45 mouse cellular contexts compared by ENCODE assay signal in genomic region chr7:135239441-135239840, GRCm38 (mm10). TPM values are rescaled to one million over a fixed set of nuclear protein-coding genes. Genes with fewer than 3 reads are reported as not detected.
"Had no signal": no experiment of that assay in that cellular context is flagged by ENCODE, and none has a peak within 500 bp of the region (broad histone marks: within the 10 kb centered on the region; RNA-seq: fewer than 3 reads in every experiment).

No protein-coding gene starts in this region.

- H3K4me3 ChIP-seq: heart, embryonic 12.5 days; heart, embryonic 13.5 days; heart, embryonic 15.5 days; hindbrain, embryonic 10.5 days; hindbrain, embryonic 12.5 days; hindbrain, embryonic 13.5 days; hindbrain, embryonic 15.5 days; intestine, embryonic 15.5 days; kidney, embryonic 15.5 days; layer of hippocampus, adult 2 months; left cerebral cortex, adult 2 months had no signal

- DNase-seq: heart, postnatal 14 days; heart, postnatal 36 days; kidney, adult 11 months; kidney, adult 18-20 months; kidney, adult 2 months; kidney, adult 8-10 months; kidney, adult 9 months; kidney, postnatal 25 days; kidney, postnatal 36 days; layer of hippocampus, adult 9-11 months; layer of hippocampus, postnatal 36 days had no signal

- H3K36me3 ChIP-seq: heart, embryonic 12.5 days; heart, embryonic 13.5 days; heart, embryonic 15.5 days; hindbrain, embryonic 10.5 days; hindbrain, embryonic 12.5 days; hindbrain, embryonic 13.5 days; hindbrain, embryonic 15.5 days; intestine, embryonic 15.5 days; kidney, embryonic 15.5 days had no signal

- H3K27me3 ChIP-seq: heart, embryonic 12.5 days; heart, embryonic 15.5 days; hindbrain, embryonic 12.5 days; hindbrain, embryonic 13.5 days; hindbrain, embryonic 15.5 days; intestine, embryonic 15.5 days; kidney, embryonic 15.5 days had no signal

- H3K9me3 ChIP-seq: heart, embryonic 12.5 days; heart, embryonic 13.5 days; heart, embryonic 15.5 days; hindbrain, embryonic 10.5 days; hindbrain, embryonic 12.5 days; hindbrain, embryonic 13.5 days; hindbrain, embryonic 15.5 days; intestine, embryonic 15.5 days; kidney, embryonic 15.5 days had no signal

- H3K27ac ChIP-seq: heart, embryonic 13.5 days; heart, embryonic 15.5 days; hindbrain, embryonic 10.5 days; hindbrain, embryonic 12.5 days; hindbrain, embryonic 13.5 days; hindbrain, embryonic 14.5 days; hindbrain, embryonic 15.5 days; hindbrain, postnatal 0 days; intestine, embryonic 15.5 days; kidney, embryonic 15.5 days; kidney, postnatal 0 days; layer of hippocampus, adult 2 months; left cerebral cortex, adult 2 months had no signal

- H3K4me1 ChIP-seq: heart, embryonic 12.5 days; heart, embryonic 13.5 days; heart, embryonic 15.5 days; hindbrain, embryonic 12.5 days had no signal

RNA-seq across cellular contexts. Expression of gene Nps, which starts 19.1 kb away (rescaled TPM):
- total RNA-seq: heart, postnatal 10 days; heart, postnatal 14 days; heart, postnatal 25 days; heart, postnatal 36 days; hematopoietic stem cell, adult 5-6 weeks; hindbrain, postnatal 0 days; layer of hippocampus, adult 18-20 months; layer of hippocampus, adult 2 months; layer of hippocampus, postnatal 10 days; layer of hippocampus, postnatal 14 days; layer of hippocampus, postnatal 25 days; layer of hippocampus, postnatal 36 days; left cerebral cortex, adult 18-20 months; left cerebral cortex, adult 2 months; left cerebral cortex, adult 8-10 months had no signal
- polyA plus RNA-seq: heart, embryonic 11.5 days; heart, embryonic 12.5 days; heart, embryonic 13.5 days; heart, embryonic 14.5 days; heart, embryonic 15.5 days; heart, embryonic 16.5 days; hindbrain, embryonic 10.5 days; hindbrain, embryonic 11.5 days; hindbrain, embryonic 12.5 days; hindbrain, embryonic 13.5 days; hindbrain, embryonic 14.5 days; inflammation-experienced regulatory T-cells, adult 6 months; intestine, embryonic 14.5 days; intestine, embryonic 15.5 days; intestine, embryonic 16.5 days; intestine, postnatal 0 days; kidney, adult 2 months; kidney, embryonic 14.5 days; kidney, embryonic 15.5 days; kidney, embryonic 16.5 days; large intestine, adult 2 months had no signal
